Mouse (Mus musculus): ENCODE data around the gene Bco1. TPM values are rescaled to one million over a fixed set of nuclear protein-coding genes. Genes with fewer than 3 reads are reported as not detected.

Bco1 gene
- polyA plus RNA-seq, 1 experiment from 2014 or later: 0.49 TPM

DNA sequence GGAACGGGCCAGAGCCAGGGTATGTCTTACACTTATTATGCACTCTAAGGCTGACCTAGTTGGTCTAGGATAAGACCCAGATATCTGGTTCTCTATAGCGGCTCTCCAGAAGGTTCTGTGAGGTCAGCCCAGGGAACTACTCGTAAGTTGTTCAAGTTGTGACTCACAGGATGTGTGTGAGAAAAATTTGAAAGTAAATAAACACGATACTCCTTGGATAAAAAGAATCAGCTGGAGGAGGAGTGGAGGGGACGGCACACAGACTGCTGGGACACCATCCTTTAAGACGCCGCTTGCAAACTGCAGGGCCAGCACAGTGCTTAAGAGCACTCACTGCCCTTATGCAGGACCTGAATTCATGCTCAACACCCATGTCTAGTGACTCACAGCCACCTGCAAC, 81.6 kb downstream of the Bco1 start:
- Histone ChIP-seq H3K4me2 (replicated peaks; ENCODE audit: low read depth) (no peak overlapping the region), H3K27ac (replicated peaks) (no peak overlapping the region), H3K36me3 (ENCODE audit: control insufficient read depth, insufficient read depth, low read length) (peaks cover 3% of the 10 kb centered on the region; the same call in 1 of the 2 replicates), H3K27me3 (ENCODE audit: control insufficient read depth, insufficient read depth, low read length) (no peaks in the 10 kb centered on the region), H3K4me3 (ENCODE audit: low read depth, low read length) (no peak overlapping the region), H3K9ac (ENCODE audit: low read length) (no peak overlapping the region), H3K4me1 (replicated peaks; ENCODE audit: control insufficient read depth, insufficient read depth) (peaks cover 4% of the 10 kb centered on the region; the same call in 1 of the 2 replicates), H3K9me3 (ENCODE audit: control insufficient read depth, low read length) (no peaks in the 10 kb centered on the region)
- no peak for DNase-seq (ENCODE audit: low spot score)
- no peak for ATAC-seq (ENCODE audit: low FRiP score, low TSS enrichment)
- TF ChIP-seq EP300 (optimal IDR thresholded peaks at IDR 0.05) (no peak), CTCF (IDR thresholded peaks at IDR 0.05; ENCODE audit: low read depth) (no peak)
- 67% methylated on average over 7 of the region's 7 CpGs for WGBS

GRCm38 (mm10) chr8:117178039-117178438, 82.4 kb downstream of the Bco1 start:
- TF ChIP-seq EP300 (optimal IDR thresholded peaks at IDR 0.05) (no peak), CTCF (IDR thresholded peaks at IDR 0.05; ENCODE audit: low read depth) (peak; percentile 44)
- Histone ChIP-seq H3K27ac (replicated peaks) (no peak overlapping the region), H3K27me3 (ENCODE audit: control insufficient read depth, insufficient read depth, low read length) (no peaks in the 10 kb centered on the region), H3K36me3 (ENCODE audit: control insufficient read depth, insufficient read depth, low read length) (peaks cover 3% of the 10 kb centered on the region; the same call in 1 of the 2 replicates), H3K4me2 (replicated peaks; ENCODE audit: low read depth) (no peak overlapping the region), H3K4me1 (replicated peaks; ENCODE audit: control insufficient read depth, insufficient read depth) (no peaks in the 10 kb centered on the region), H3K9ac (ENCODE audit: low read length) (no peak overlapping the region), H3K4me3 (ENCODE audit: low read depth, low read length) (no peak overlapping the region), H3K9me3 (ENCODE audit: control insufficient read depth, low read length) (no peaks in the 10 kb centered on the region)
- no peak for DNase-seq (ENCODE audit: low spot score)
- 82% methylated on average over 2 of the region's 2 CpGs for WGBS
- ATAC-seq (ENCODE audit: low FRiP score, low TSS enrichment): no peak

- DNase-seq (ENCODE audit: low spot score) (no peak), ATAC-seq (ENCODE audit: low FRiP score, low TSS enrichment) (no peak; the same call in 1 of the 2 replicates)
Observed at GRCm38 (mm10) chr8:117178676-117179075, 83.0 kb downstream of the Bco1 start.

GRCm38 (mm10) chr8:117182746-117183145, 87.1 kb downstream of the Bco1 start:
- WGBS: over 99% methylated on average over 4 of the region's 4 CpGs
- H3K27me3 ChIP-seq (ENCODE audit: control insufficient read depth, insufficient read depth, low read length): no peaks in the 10 kb centered on the region
- TF ChIP-seq EP300 (optimal IDR thresholded peaks at IDR 0.05): no peak
- TF ChIP-seq CTCF (IDR thresholded peaks at IDR 0.05; ENCODE audit: low read depth): peak; percentile 55

More at GRCm38 (mm10) chr8:117178676-117179075, 83.0 kb downstream of the Bco1 start:
- Histone ChIP-seq H3K27me3 (ENCODE audit: control insufficient read depth, insufficient read depth, low read length) (no peaks in the 10 kb centered on the region), H3K4me2 (replicated peaks; ENCODE audit: low read depth) (no peak overlapping the region), H3K4me3 (ENCODE audit: low read depth, low read length) (no peak overlapping the region), H3K4me1 (replicated peaks; ENCODE audit: control insufficient read depth, insufficient read depth) (no peaks in the 10 kb centered on the region), H3K9me3 (ENCODE audit: control insufficient read depth, low read length) (no peaks in the 10 kb centered on the region), H3K27ac (replicated peaks) (0 out of 2 replicates have a peak overlapping the region, but pooled peaks have one; percentile 4), H3K9ac (ENCODE audit: low read length) (no peak overlapping the region), H3K36me3 (ENCODE audit: control insufficient read depth, insufficient read depth, low read length) (peaks cover 3% of the 10 kb centered on the region; the same call in 1 of the 2 replicates)
- WGBS: 55% methylated on average over 6 of the region's 6 CpGs
- TF ChIP-seq EP300 (optimal IDR thresholded peaks at IDR 0.05): no peak
- no peak for TF ChIP-seq CTCF (IDR thresholded peaks at IDR 0.05; ENCODE audit: low read depth)

More at GRCm38 (mm10) chr8:117182746-117183145, 87.1 kb downstream of the Bco1 start:
- H3K27ac ChIP-seq (replicated peaks): no peak overlapping the region
- no peaks in the 10 kb centered on the region for H3K9me3 ChIP-seq (ENCODE audit: control insufficient read depth, low read length)
- ATAC-seq (ENCODE audit: low FRiP score, low TSS enrichment): no peak
- no peak for DNase-seq (ENCODE audit: low spot score)
- peaks cover 13% of the 10 kb centered on the region for H3K36me3 ChIP-seq (ENCODE audit: control insufficient read depth, insufficient read depth, low read length)
- no peaks in the 10 kb centered on the region for H3K4me1 ChIP-seq (replicated peaks; ENCODE audit: control insufficient read depth, insufficient read depth)
- H3K4me3 ChIP-seq (ENCODE audit: low read depth, low read length): no peak overlapping the region
- no peak overlapping the region for H3K9ac ChIP-seq (ENCODE audit: low read length)
- no peak overlapping the region for H3K4me2 ChIP-seq (replicated peaks; ENCODE audit: low read depth)

Other genes with a start within 250 kb of the Bco1 start
- 43.2 and 47.7 TPM in 2 replicates for gene Cmc2, start 174.4 kb upstream of the Bco1 start, polyA plus RNA-seq (2015; fragmentation: Nextera tagmentation; extraction: Ambion mirVana)
- 7.2 and 8.3 TPM in 2 replicates for gene Cenpn, start 174.1 kb upstream of the Bco1 start, polyA plus RNA-seq (2015; fragmentation: Nextera tagmentation; extraction: Ambion mirVana)
- 6.1 and 6.2 TPM in 2 replicates for gene Atmin, start 152.5 kb upstream of the Bco1 start, polyA plus RNA-seq (2015; fragmentation: Nextera tagmentation; extraction: Ambion mirVana)
- 0.45 and 0.56 TPM in 2 replicates for gene 1700030J22Rik, start 116.9 kb upstream of the Bco1 start, polyA plus RNA-seq (2015; fragmentation: Nextera tagmentation; extraction: Ambion mirVana)
- 87.5 and 89.3 TPM in 2 replicates for gene Gcsh, start 102.3 kb upstream of the Bco1 start, polyA plus RNA-seq (2015; fragmentation: Nextera tagmentation; extraction: Ambion mirVana)
- gene Pkd1l2, start 13.4 kb upstream of the Bco1 start, polyA plus RNA-seq (2015; fragmentation: Nextera tagmentation; extraction: Ambion mirVana): 0.08 TPM in 1 of 2 replicates, not detected in the other
- gene Gan, start 62.3 kb downstream of the Bco1 start, polyA plus RNA-seq (2015; fragmentation: Nextera tagmentation; extraction: Ambion mirVana): 1.5 and 2.4 TPM in 2 replicates
- gene Cmip, start 161.2 kb downstream of the Bco1 start, polyA plus RNA-seq (2015; fragmentation: Nextera tagmentation; extraction: Ambion mirVana): 19.9 and 22.9 TPM in 2 replicates